Mouse (Mus musculus) stomach, postnatal 0 days (tissue): Measurements from ENCODE around the gene Xpo4.
A peak's percentile ranks its signal among the peaks of the same experiment; 100 is the strongest.

Experiments
- CTCF ChIP-seq: IDR thresholded peaks from 2 replicates; pipeline ENCODE4 v1.5.1; 2016; ENCODE audit warnings: antibody characterized with exemption, low read depth, mild to moderate bottlenecking, moderate library complexity
- EP300 ChIP-seq: optimal IDR thresholded peaks from 2 replicates; pipeline ENCODE3; 2016; ENCODE audit warnings: antibody characterized with exemption

DNA sequence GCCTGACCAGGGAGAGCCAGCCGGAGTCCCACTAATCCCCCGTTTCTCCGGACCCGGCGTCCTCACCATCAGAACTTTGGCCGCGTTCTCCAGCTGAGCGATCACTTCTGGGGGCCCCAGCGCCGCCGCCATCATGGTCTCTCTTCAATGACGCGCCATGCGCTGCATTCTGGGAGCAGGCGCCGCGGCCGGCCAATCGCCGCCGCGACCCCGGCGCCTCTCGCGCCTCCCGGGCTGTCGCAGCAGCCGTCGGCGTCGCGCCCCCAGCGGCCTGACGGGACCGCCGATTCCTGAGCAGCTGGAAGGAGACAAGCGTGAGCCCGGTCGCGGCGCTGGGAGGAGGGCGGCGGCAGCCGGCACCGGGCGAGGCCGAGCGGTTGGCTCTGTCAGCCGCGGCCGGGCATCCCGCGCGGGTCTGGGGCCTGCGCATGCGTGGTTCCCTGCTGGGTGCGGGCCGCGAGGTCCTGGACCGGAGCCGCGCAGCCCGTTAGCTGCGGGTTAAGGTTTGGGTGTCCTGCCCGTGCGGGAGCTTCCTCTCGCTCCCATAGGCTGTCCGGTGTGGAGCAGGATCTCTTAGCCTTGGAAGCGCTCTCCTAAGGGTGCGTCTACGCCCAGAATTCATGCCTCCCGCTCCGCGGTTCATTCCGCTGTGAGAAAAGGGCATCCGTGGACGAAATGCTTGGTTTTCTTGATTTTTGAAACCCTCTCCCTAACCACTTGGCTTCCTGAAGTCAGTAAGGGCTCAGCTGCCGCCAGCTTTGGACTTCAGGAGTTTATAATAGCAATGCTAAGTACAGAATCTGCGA lies at the start of gene Xpo4:
- TF ChIP-seq CTCF (peak; percentile 46; the same call in 1 of the 2 replicates), EP300 (no peak)
